Mouse (Mus musculus): ENCODE data around the gene Foxo3.

Foxo3 gene

DNA sequence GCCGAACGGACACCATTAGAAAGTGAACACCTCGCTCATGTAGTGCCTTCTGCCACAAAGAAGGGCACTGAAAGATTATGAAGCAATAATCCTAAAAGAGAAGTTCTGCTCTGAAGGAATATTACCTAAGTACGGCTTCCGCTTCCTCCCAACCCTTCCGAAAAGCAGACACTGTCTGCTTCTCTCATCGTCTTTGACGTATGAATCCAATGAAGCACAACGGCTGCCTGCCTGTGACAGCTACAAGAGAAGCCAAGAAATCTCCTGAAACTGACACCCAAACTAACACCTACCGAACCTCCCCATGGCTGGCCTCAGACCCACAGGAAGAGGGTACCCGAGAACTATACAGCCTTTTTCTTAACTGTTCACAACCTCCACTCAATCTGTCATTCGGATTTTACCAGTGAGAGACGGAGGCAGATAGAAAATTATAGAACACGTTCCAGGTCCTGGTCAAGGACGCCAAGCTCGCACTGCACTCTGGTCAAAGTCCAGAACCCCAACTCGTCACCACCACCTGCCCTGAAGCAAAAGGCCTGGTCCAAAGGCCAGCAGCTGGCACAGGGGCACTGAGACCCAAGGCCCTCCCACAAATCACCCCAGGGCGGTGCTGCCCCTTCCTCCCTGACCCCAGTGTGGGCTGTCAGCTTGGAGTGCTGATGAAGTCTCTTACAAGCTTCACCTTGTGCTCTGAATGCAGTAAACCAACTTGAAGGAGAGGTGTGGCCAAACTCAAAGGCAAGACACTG is 51.2 kb downstream of the Foxo3 start:
- no peak for DNase-seq (ENCODE audit: low spot score)

DNA sequence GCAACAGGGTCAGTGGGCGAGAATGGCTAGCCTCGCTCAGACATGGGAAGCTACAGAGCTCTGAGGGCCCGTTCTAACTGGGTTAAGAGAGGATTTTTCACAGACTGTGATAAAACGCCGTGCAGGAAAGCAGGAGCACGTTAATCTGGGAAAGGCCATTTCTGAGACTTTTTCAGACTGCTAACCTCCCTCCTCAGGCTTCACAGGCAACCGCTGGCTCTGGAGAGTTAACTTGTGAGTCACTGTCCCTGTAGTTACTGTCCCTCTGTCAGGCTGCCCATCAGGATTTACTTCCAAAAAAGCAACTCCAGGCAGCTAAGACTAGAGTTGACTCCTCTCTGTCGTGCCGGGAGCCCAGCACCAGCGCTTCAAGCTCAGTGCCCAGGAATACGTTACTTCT is 54.6 kb downstream of the Foxo3 start:
- DNase-seq (ENCODE audit: low spot score): no peak

DNA sequence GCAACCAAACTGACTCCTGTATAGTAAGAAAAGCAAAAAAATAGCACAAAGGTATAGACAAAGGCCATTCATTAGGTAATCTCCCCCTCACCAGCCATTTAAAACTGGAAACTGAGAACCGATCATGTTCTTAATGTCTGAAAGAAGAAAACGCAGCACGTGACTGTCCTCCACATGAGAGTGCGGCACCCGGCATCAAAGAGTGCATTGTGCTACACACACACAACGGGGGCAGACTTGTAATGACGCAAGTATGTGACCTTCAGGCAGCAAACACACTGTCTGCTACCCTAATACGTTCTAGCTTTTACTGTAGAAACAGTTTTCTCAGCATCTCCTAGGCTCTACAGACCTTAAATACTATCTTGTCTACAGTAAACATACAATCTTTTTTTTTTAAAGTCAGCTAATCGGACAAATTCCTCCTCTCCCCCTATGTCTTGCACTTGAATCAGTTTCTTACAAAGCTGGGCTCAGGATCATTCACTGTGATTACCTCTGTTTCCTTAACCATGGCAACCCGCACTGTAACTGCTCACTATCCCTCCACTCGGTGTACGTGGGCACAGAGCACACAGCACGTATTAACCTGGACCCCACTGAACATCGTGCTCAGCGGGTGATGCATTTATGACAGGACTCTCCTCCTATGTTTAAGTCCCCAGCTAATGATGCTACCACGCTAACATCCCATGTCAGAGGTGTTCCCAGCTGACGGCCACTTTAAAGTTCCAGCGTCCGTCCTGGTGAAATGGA is 55.2 kb downstream of the Foxo3 start:
- DNase-seq (ENCODE audit: low spot score): no peak

DNA sequence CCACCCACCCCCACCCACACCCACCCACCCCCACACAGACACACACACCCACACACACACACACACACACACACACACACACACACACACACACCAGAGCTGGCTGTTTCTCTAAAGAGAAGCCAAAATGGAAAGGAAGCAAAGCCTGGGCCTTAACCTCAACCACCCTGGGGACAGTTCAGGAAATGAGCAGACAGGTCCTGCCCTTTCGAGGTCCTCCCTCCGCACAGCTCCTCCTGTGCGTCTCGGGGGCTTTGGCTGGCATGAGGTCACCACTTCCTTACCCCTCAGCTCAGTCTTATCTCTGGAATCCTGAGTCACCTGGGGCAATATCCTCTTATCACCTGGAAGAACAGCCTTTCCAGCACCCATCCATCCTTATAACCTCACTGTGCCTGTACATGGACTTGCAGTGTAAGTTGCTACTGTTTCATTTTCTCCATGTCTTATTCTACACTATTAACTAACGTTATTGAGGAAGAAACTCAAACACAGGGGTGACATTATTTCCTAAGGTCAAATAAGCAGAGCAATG is 56.1 kb downstream of the Foxo3 start:
- no peak for DNase-seq (ENCODE audit: low spot score)

DNA sequence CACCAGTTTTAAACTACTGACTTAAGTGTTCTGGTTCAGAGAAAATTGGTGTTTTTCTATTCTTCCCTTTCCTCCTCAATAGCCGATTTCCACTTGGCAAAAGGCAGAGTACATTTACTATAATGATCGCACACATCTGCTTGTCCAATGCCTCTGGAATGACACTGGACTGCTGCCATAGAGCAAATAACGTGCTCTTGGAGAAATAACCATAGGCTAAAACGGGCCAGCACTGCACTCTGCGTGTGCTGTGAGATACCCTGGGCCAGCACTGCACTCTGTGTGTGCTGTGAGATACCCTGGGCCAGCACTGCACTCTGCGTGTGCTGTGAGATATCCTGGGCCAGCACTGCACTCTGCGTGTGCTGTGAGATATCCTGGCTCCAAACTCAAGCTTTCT is 65.1 kb downstream of the Foxo3 start:
- DNase-seq (ENCODE audit: low spot score): no peak

DNA sequence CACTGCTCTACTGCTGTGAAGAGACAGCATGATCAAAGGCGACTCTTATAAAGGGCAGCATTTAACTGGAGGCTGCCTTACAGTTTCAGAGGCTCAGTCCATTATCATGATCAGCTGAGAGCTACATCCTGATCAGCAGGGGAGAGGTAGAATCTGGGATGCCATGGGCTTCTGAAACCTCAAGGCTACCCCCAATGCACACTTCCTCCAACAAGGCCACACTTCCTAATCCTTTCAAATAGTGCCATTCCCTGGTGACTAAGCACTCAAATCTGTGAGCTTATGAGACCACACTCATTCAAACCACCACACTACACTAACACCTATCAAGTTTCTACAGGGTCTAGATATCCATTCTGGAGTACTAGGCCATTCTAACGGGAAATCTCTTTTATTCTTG is 65.9 kb downstream of the Foxo3 start:
- DNase-seq (ENCODE audit: low spot score): no peak

DNA sequence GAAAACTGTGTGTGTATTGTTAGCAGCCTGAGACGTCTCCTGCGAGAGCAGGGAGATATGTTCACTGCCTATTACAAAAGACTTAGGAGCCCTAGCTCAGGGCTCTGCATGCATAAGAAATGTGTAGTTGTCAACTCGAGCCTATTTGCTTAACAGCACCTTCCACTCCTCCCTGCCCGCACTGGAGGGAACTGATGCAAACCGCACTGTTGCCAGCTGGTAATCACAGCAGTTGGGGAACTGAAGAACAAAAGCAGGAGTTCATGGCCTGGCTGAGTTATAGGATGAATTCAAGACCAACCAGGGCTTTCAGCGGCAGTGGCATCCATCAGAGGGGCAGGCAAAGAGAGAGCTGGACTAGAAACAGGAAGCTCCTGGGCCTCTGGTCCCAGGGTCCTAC is 66.7 kb downstream of the Foxo3 start:
- DNase-seq (ENCODE audit: low spot score): no peak

DNA sequence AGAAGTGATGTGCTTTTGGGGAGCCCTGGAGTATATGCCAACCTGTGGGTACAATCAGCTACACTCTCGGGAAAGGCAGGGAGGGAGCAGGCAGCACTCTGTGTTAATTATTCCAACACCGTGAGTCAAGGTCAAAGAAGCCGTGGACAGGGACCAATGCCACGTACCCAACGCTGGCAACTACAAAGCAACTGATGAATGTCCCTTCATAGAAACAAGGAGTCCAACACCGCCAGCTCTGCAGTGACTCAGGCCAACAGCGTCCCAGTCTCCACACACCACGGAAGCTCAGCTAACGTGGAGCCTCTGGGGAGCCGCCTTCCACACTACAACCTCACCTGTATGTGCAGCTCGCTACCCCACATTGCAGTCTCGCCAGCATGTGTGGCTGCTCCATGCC is 68.9 kb downstream of the Foxo3 start:
- no peak for DNase-seq (ENCODE audit: low spot score)

DNA sequence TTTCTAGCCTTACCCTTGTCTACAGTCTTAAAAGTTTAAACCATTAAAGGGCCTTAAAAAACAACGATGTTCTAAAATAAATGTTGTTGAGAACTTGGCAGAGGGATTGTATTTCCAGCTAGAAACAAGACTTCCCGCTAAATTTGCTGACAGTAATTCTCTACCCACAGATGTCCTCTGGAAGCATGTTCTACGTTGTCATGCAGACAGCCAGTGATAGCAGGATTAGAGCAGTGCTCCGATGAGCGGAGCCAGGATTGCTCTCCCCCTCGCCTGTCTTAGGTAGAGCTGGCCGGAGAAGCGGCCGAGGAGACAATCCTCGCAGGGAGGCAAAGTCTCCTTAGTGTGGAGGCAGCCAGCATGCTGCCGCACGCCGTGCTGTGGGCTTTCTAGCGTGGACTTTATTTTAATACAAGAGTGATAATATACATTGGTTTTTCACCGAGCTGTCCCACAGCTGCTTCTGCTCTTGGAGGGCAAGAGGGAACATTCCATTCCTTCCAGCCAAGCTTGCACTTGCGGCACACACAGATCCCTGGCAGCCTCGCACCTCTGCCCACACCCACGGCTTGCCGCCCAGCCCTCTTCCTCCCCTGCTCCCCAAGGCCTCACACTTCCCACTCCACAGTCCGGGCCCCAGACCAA is 71.7 kb downstream of the Foxo3 start:
- no peak for DNase-seq (ENCODE audit: low spot score)

DNA sequence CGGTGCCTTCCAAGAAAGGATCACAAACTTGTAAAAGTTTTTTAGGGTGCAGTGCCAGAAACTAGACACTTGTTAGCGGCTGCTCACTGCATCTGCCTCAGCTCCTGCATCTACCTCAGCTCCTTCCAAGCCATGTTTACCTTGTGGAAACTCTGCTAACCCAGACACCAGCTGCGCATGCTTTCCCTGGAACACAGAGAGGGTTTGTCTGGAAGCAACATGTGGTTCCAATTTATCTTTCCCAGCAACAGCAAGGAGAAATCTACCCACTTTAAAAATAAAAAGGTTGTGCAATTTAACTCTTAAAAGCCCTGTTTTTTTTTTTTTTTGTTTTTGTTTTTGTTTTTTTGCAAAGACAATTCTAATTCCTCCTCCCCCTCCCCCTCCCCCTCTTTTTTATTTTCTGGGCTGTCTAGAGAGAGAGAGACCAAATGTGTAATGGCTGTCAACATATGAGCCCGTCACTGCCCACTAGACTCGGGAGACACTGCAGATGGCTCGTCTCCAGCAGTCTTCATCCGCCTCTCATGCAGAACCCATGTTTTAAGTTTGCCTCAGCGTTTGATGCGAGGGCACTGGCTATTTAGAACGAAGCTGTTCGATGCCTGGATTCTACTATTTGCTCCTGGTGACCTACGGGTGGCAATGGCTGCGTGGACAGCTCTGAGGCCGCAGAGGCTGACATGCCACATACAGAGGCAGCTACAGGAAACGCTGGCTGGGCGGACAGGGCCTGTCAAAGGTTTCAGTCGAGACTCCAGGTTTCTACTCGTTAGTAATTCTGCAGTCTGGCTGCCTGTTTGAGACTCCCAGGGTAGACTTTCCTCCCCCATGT is 73.0 kb downstream of the Foxo3 start:
- DNase-seq (ENCODE audit: low spot score): no peak

DNA sequence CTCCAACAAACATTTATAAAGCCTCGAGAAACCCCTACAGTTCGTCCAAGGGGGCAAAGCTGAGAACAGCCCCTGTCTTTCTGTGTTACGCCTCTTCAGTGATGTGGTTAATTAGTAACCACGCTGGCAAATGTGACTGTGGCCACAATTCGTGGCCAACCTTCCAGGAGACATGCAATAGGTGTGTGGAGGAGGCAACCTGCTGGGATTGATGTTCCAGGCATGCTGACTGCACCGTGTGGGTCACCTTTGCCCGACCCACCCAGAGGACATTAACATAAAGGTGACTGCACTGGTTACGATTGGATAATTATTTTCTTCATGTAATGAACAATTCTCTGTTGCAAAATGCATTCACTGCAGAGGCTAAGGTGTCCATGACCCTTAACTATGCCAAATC is 74.0 kb downstream of the Foxo3 start:
- DNase-seq (ENCODE audit: low spot score): no peak

DNA sequence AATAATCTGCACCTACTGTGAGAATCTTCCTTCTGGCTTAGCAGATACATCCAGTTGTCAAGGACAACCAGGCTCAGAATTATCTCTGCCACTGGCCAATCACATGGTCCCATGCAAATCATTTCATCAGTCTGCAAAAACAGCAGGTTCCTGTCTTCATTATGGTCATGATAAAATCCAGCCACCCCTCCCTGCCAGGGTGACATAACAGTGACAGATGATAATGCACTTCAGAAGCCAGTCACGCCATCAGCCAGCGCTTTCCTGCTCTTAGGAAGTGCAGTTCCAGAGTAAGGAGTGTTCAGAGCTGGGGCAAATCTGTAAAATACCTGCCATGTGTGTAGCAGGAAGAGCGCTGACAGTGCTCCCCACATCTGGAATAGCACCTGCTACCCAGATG is 77.1 kb downstream of the Foxo3 start:
- no peak for DNase-seq (ENCODE audit: low spot score)

DNA sequence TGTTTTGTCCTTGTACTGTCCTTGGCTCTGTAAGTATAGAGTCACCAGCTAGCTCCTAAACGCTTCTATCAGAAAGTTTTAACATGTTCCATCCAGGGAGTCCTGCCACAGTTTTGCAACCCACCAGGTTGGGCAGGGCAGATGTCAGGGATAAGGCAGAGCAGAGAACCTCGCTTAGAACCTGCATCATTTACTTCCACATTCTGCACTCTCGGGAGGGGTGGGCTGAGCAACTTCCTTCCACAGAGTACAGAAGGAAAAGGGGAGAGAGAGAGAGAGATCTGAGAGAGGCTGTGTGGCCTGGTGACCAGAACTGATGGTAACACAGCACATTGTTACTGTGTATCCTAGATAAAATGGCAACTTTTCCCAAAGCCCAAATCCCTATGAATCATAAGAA is 77.9 kb downstream of the Foxo3 start:
- no peak for DNase-seq (ENCODE audit: low spot score)

DNA sequence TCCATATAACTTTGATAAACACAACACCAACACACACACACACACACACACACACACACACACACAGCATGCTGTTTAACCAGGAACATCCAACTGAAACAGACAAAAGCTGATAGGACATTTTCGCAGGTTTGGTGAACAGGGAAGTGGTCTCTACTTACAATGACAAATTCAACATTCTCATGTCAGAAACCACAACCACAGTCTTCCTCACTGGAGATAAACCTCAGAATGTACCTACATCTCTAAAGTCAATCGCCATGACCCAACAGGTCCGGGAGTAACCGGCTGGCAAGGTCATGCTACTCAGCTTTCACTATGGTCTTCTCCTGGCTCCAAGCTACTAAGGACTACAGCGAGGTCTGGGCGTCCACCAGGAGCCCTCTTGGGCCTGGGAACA is 81.8 kb downstream of the Foxo3 start:
- no peak for DNase-seq (ENCODE audit: low spot score)

DNA sequence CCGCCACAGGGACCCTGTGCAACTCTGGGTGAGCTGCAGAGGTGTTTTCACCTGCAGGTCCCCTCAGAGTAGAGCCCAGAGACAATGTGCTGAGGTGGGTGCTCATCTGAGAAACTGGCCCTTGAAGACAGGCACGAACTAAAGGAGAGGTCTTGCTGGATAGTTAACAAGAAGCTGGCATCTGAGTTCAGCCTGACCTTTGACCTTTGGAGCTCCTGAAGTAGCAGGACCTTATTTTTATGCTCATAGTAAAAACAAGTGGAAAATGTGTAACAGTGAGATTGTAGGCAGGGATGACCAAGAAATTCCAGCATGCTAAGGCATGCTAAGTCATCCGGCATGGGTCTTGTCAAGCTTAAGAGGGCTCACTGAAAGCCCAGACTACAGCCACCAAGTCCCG is 82.6 kb downstream of the Foxo3 start:
- DNase-seq (ENCODE audit: low spot score): no peak

DNA sequence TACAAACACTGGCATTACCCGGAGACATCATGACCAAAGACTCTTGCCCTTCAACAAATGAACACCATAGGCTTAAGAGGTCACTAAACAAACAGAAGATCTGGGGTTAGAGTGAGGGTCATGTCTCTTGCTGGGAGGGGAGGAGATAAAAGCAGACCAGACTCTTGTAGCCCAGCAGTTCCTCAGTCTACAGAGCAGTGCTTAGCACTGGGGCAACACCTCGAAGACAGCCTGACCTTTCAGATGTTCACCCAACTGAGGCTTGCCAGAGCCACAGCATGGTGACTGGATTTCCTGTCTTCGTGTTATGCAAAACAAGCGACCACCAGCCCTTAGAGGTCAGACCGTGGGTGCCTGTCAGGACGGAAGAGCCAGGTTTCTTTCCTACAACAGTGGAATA is 83.6 kb downstream of the Foxo3 start:
- no peak for DNase-seq (ENCODE audit: low spot score)

DNA sequence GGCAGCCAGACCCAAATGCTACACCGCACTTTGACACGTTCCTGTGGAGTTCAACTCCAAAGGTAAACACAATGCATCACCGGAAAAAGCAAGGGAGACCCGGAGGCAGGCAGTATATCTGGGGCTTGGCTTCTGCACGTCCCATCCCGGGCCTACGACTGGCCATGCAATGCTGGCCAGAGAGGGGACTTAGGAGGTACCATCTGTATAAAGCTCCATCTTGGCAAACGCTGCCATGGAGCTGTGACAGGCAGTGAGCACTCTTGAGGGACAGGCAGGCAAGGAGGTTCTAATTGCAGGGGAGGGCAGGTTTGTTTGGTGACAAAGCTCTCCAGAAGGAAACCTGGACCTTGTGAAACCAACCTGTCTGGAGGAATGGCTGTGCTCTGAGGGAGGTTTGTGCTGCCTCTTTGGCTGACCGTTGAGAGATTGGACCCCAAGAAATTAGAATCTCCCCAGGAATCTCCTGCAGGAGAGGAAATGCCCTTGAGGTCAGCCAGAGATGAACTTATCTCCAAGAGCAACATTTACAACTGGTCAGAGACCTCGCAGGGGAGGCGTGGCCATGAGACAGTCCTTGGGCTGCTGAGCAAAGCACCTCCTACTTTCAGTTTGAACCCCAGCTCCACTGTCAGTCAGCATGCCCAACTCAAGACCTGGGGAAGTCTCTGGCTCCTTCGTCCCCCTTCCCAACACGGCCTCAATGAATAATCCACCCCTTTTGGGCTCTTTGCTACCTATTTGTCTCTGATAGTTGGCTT is 86.7 kb downstream of the Foxo3 start:
- no peak for DNase-seq (ENCODE audit: low spot score)

DNA sequence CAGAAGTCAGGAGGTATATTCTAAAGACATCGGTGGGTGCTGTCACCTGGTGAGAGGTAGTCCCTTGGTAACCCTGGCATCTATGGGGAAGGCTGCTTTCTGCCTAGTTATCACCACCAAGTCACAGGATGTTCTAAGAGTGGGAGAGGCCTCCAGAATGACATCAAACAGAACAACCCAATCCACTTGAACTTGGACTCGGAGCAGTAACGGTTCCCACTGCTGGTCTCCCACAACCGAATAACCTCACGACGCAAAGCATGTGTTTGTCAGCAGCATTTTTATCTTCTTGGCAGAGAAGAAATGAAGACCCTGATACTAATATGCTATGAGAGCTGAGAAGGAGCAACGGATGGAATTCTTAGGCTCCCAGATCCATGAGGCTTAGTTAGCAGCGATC is 87.5 kb downstream of the Foxo3 start:
- DNase-seq (ENCODE audit: low spot score): no peak

DNA sequence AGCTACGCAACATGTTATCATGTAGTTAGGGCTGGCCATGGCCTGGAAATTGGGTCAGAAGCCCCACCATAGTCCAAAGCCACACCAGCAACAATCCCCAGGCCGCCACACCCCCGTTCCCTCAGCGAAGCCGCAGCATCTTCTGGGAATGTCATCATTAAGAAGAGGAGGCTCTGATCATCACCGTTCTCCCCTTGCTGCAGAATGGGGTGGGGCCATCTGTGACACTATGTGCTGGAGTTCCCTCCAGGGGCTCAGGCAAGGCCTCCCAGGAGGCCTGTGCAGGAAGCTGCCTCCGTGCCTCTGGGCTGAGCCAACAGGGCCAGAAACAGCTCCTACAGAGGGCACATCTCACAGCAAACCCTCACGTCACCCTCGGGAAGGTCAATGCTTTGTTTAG is 88.5 kb downstream of the Foxo3 start:
- DNase-seq (ENCODE audit: low spot score): no peak

DNA sequence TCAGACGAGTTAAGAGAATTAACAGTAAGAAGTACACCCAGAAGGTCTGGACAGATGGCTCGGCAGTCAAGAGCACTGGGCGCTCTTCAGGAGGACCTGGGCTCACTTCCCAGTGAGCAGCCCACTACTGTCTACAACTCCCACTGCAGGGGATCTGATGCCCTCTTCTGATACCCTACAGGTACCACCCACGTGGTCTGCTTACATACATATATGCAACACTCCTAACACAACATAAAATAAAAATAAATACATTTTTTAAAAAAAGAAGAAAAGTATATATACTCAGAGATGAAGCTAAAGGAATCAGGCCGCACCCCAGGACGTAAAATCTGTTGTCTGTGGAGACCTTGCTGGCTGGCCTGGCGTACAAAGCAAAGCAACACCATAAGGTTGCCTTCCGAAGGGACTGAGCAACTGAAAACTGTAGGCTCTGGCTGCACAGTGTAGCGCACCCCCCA is 89.6 kb downstream of the Foxo3 start:
- DNase-seq (ENCODE audit: low spot score): no peak

DNA sequence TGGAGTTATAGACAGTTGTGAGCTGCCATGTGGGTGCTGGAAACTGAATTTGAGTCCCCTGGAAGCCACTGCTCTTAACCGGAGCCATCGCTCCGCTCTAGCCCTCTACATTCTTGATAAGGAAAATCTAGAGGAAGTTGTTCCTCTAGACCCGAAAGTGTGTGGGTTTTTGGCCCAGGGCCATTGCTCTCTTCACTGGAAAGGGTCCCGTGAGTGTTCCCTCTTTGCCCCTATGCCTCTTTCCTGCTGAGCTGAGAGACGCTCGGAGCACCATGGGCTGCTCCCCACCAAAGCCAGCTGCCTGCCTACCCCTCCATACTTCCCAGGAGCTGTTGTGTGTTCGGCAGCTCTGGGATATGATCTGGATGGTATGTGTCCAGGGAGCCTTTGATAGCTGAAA is 96.2 kb downstream of the Foxo3 start:
- no peak for DNase-seq (ENCODE audit: low spot score)
